Mouse (Mus musculus) lung, embryonic 16.5 days (tissue): ENCODE data around the gene Gm2310. TPM values are rescaled to one million over a fixed set of nuclear protein-coding genes. Genes with fewer than 3 reads are reported as not detected.
"Not testable (repeated sequence)": the region's sequence is repeated elsewhere in the genome, so short reads cannot be mapped to it uniquely, and the experiment has no call there.

ENCODE experiments used
- ATAC-seq: fragments of 200-750 bp; cut with Nextera tagmentation; 2 replicates; pipeline ENCODE4 v1.8.0; 2017; ENCODE audit warnings: low read depth, mild to moderate bottlenecking, moderate library complexity
- H3K27ac ChIP-seq: fragments of 300-500 bp; sonication (generic); 2 replicates; pipeline ENCODE4 v1.5.1; 2014; ENCODE audit warnings: mild to moderate bottlenecking, control low read depth, low read length
- H3K27me3 ChIP-seq: fragments of 300-500 bp; sonication (generic); 2 replicates; pipeline ENCODE4 v1.6.1; 2014; ENCODE audit warnings: low read depth, low read length, mixed read lengths; ENCODE audit not compliant: control insufficient read depth, insufficient read depth
- H3K36me3 ChIP-seq: fragments of 300-500 bp; sonication (generic); 2 replicates; pipeline ENCODE4 v1.6.1; 2014; ENCODE audit warnings: low read length; ENCODE audit not compliant: control insufficient read depth, insufficient read depth
- H3K4me1 ChIP-seq: fragments of 300-500 bp; sonication (generic); replicated peaks from 2 replicates; pipeline ENCODE4 v1.6.1; 2014; ENCODE audit warnings: low read length, mixed read lengths; ENCODE audit not compliant: control insufficient read depth, insufficient read depth
- H3K4me2 ChIP-seq: fragments of 300-500 bp; sonication (generic); 2 replicates; pipeline ENCODE4 v1.6.1; 2014; ENCODE audit warnings: low read depth, low read length, control low read depth
- H3K4me3 ChIP-seq: fragments of 300-500 bp; sonication (generic); 2 replicates; pipeline ENCODE4 v1.5.1; 2014; ENCODE audit warnings: mild to moderate bottlenecking, low read length, control low read depth
- H3K9ac ChIP-seq: fragments of 300-500 bp; sonication (generic); 2 replicates; pipeline ENCODE4 v1.6.1; 2014; ENCODE audit warnings: low read length, control low read depth
- H3K9me3 ChIP-seq: fragments of 300-500 bp; sonication (generic); 2 replicates; pipeline ENCODE4 v1.6.1; 2016; ENCODE audit warnings: low read length; ENCODE audit not compliant: control insufficient read depth
- WGBS: fragments of 180-500 bp; shearing (Covaris S2); extraction: QIAGEN DNeasy Blood & Tissue Kit; methylation state at CpG from one replicate; pipeline ENCODE4 v1.1.7; 2014; 5-methylcytosine and 5-hydroxymethylcytosine counted together
- polyA plus RNA-seq: library from polyadenylated mRNA; unstranded; fragments of >200 nt; fragmentation: Nextera tagmentation; extraction: Ambion mirVana; gene quantifications from 2 replicates; pipeline ENCODE4 v1.2.1, GENCODE M21; 2015

Gm2310 gene
- not detected in 2 replicates for polyA plus RNA-seq

DNA sequence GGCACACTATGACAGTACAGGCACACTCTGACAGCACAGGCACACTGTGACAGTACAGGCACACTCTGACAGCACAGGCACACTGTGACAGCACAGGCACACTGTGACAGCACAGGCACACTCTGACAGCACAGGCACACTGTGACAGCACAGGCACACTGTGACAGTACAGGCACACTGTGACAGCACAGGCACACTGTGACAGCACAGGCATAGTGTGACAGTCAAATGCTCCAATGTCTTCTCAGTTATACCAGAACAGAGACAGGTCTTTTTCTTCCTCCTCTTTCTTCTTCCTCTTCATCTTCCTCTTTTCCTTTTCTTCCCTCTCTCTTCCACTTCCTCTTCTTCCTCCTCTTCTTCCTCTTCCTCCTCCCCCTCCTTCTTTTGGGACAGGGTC, at the start of gene Gm2310:
Gene Gm2310, minus strand, starts transcription at position 101 of the 400 bp plus-strand sequence.
- not testable (repeated sequence) for H3K4me3 ChIP-seq, H3K9ac ChIP-seq

DNA sequence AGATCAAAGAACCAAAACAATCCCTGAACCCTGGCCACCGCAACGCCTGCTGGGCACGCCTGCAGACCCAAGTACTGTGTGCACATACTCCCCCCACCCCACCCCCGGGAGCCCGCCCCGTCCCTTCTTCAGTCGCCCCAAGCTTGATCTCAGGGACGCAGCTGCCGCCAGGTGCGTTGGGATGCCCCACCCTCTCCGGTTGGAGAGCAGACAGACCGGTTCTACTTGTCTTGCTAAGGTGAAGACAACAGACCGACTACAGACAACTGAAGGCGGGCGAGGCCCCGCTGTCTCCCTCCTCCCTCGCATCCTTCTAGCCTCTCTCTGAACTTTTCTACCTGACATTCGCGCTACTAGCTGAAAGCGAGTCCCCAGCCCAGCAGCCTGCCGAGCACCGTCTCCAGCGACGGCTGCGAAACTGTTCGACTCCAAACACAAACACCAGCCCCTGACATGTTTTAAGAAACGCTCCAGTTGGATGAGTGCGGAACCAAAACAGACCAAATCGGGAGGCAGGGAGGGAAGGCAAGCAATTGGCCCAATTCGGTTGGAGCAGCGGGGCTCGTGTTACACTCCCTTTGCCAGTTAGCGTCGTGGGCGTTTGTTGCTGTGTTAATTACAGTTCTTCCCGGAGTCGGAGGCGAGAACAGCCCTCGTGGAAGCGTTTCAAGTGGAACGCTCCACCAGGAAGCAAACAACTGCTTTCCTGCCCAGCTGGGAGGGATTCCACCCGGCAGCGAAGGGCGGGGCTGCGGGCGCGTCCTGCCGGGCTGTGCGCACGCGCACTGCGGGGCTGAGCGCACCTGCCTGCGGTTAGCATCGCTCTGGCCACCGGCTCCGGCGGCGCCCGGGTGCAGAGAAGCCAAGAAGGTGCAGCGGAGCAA, 49.1 kb upstream of the Gm2310 start:
- H3K27me3 ChIP-seq = no peaks in the 10 kb centered on the region
- under 1% methylated on average over 60 of the region's 61 CpGs for WGBS
- peak overlapping the region; percentile 94 for H3K27ac ChIP-seq
- H3K9me3 ChIP-seq = no peaks in the 10 kb centered on the region
- peak overlapping the region; percentile 90 for H3K4me2 ChIP-seq
- H3K4me1 ChIP-seq = 0 out of 2 replicates have a peak, but pooled peaks cover 5% of the 10 kb centered on the region
- H3K4me3 ChIP-seq = peak overlapping the region; percentile 71
- H3K9ac ChIP-seq = peak overlapping the region; percentile 70
- no peaks in the 10 kb centered on the region for H3K36me3 ChIP-seq
- ATAC-seq = peak; percentile 89

More for the DNA sequence above, at the start of gene Gm2310:
- not testable (repeated sequence) for H3K4me2 ChIP-seq, H3K27ac ChIP-seq, H3K4me1 ChIP-seq, ATAC-seq, H3K9me3 ChIP-seq, H3K36me3 ChIP-seq, H3K27me3 ChIP-seq

DNA sequence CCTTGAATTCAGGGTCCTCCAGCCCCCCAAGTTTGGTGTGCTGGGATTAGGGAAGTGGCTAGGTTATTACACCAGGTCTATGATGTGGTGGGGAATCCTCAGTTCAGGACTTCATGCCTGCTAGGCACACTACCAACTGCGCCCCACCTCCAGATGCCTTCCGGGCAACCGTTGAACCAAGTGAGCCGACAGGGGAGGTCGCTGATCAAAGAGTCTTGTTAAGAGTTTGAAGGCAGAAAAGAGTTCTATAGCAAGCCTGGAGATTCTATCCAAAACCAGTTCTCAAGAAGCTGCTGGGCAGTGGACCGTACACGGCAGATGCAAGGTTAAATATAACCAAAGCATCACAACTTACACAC, 48.5 kb upstream of the Gm2310 start:
- Histone ChIP-seq H3K27me3 (no peaks in the 10 kb centered on the region), H3K4me2 (peak overlapping the region; percentile 90), H3K27ac (peak overlapping the region; percentile 94), H3K9ac (peak overlapping the region; percentile 70; the same call in 1 of the 2 replicates), H3K9me3 (no peaks in the 10 kb centered on the region), H3K36me3 (no peaks in the 10 kb centered on the region), H3K4me3 (peak overlapping the region; percentile 71), H3K4me1 (0 out of 2 replicates have a peak, but pooled peaks cover 5% of the 10 kb centered on the region)
- 5% methylated on average over 7 of the region's 7 CpGs for WGBS
- peak; percentile 8; the same call in 1 of the 2 replicates for ATAC-seq

DNA sequence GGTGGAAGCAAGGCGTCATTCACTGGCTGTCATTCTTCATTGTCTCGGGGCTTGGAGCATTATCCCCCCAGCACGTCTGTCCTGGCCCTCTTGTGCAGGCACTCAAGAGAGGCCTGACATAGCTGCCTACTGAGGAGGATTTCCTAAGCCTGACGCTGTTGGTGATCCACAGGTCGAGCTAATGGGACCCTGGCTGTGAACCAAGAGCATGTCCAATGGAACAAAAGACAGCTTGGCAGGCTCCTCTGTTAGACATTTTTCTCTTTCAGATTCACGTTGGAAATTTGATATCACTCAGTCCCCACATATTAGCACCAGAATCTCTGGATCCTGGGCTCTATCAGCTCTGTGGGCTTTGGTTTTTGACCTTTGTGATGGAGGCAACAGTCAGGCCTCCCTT, 45.7 kb upstream of the Gm2310 start:
- no peak for ATAC-seq
- H3K4me3 ChIP-seq = no peak overlapping the region
- no peaks in the 10 kb centered on the region for H3K27me3 ChIP-seq
- no peak overlapping the region for H3K27ac ChIP-seq
- 53% methylated on average over 6 of the region's 6 CpGs for WGBS
- no peak overlapping the region for H3K9ac ChIP-seq
- 0 out of 2 replicates have a peak, but pooled peaks cover 5% of the 10 kb centered on the region for H3K4me1 ChIP-seq
- no peaks in the 10 kb centered on the region for H3K9me3 ChIP-seq
- H3K36me3 ChIP-seq = no peaks in the 10 kb centered on the region
- H3K4me2 ChIP-seq = no peak overlapping the region

DNA sequence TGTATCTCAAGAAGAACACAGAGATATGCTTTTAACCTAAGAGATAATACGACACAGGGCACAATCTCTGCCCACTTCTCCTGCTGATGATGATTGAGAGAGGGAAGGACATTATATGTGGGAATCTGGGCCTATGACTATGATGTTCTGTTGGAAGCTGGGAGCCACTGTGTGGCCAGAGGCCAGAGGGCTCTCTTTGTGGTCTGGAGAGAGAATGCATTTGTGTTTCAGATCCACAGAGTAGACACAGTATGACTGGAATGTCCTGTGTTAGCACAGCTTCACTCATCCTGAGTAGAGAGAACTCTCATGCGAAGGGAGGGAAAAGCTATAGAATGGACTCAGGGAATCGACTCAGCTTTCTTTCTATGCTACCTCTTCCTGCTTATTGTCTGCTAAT, 44.6 kb upstream of the Gm2310 start:
- no peak for ATAC-seq
- Histone ChIP-seq H3K27ac (no peak overlapping the region), H3K9me3 (no peaks in the 10 kb centered on the region), H3K9ac (no peak overlapping the region), H3K36me3 (no peaks in the 10 kb centered on the region), H3K4me1 (0 out of 2 replicates have a peak, but pooled peaks cover 2% of the 10 kb centered on the region), H3K4me2 (no peak overlapping the region), H3K4me3 (no peak overlapping the region), H3K27me3 (no peaks in the 10 kb centered on the region)
- WGBS = 68% methylated on average over 3 of the region's 3 CpGs

DNA sequence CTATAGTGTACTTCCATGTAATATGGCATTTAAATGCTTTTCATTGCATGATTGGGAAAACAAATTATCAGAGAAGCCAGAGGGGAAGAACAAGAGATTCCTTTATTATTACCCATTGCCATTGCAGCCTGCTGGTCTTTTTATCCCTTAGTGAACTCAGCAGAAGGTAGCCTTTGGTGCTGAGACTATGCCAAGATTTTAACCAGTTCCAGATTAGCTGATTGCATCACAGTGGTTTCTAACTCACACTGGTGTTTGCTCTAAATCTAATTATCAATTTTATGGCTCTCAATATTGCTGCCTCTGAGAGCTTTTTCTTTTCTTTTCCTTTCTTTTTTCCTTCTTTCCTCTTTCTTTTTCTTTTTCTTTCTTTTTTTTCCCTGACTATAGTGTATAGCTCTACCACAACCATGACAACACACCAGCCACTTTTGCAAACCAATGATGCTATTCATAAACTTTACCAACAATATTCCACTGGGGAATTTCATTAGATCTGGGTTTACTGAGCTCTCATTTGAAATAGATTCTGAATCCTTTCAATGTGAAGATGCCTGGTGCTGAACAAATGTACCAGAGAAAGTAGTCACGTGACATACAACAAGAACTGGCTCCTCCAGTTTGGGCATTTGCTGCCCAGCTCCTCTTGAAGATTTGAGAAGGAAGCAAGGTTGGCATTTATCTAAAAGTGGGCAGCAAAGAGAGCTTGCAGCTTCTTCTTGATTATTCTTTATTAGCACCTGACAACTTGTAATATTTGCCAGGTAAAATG, 43.9 kb upstream of the Gm2310 start:
- no peak overlapping the region for H3K9ac ChIP-seq
- 0 out of 2 replicates have a peak, but pooled peaks cover 2% of the 10 kb centered on the region for H3K4me1 ChIP-seq
- H3K27ac ChIP-seq = no peak overlapping the region
- no peaks in the 10 kb centered on the region for H3K36me3 ChIP-seq
- H3K27me3 ChIP-seq = no peaks in the 10 kb centered on the region
- H3K9me3 ChIP-seq = no peaks in the 10 kb centered on the region
- no peak for ATAC-seq
- H3K4me3 ChIP-seq = no peak overlapping the region
- no peak overlapping the region for H3K4me2 ChIP-seq
- WGBS = 62% methylated on average over 1 of the region's 1 CpGs

DNA sequence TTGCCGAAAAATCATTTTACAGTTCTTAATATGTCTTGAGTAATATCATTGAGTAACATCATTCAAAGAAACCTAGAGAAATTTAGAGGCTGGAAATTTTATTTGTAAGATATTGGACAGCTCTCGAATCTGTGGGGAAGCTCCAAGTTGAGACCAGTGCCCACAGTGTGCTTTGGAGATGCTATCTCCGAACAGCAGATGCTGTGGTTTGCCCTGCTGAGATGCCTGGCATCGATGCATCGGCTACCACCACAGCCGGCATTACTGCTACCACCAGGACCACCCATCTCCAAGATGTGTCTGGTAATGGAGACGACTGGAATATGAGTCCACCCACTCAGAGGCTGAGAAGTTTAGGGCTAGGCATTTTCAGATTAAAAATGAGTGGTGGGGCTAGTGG, 43.0 kb upstream of the Gm2310 start:
- no peak overlapping the region for H3K9ac ChIP-seq
- no peak overlapping the region for H3K4me3 ChIP-seq
- H3K4me2 ChIP-seq = no peak overlapping the region
- ATAC-seq = no peak
- H3K4me1 ChIP-seq = no peaks in the 10 kb centered on the region
- 77% methylated on average over 7 of the region's 7 CpGs for WGBS
- no peaks in the 10 kb centered on the region for H3K9me3 ChIP-seq
- H3K36me3 ChIP-seq = no peaks in the 10 kb centered on the region
- H3K27me3 ChIP-seq = no peaks in the 10 kb centered on the region
- H3K27ac ChIP-seq = no peak overlapping the region

DNA sequence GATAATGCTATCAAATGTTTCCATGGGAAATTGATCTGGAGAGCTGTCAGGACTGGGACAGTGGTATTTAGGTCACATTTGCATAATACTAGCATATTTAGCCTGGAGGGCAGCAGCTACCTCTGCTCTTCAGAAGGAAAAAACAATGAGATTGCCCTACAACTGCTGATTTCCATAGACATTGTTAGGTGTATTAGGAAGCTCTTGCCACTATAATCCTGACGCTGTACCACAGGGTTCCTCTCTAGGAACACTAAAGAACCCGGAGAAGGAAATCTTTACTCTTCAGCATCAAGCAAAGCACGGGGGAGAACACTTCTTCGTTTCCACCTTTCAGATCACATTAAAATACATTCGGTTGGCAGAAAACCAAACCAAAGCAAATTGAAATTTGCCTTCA, 11.4 kb upstream of the Gm2310 start:
- H3K4me3 ChIP-seq = no peak overlapping the region
- no peak for ATAC-seq
- H3K4me1 ChIP-seq = no peaks in the 10 kb centered on the region
- no peak overlapping the region for H3K4me2 ChIP-seq
- WGBS = 80% methylated on average over 5 of the region's 5 CpGs
- H3K27ac ChIP-seq = no peak overlapping the region
- H3K36me3 ChIP-seq = no peaks in the 10 kb centered on the region
- no peak overlapping the region for H3K9ac ChIP-seq
- no peaks in the 10 kb centered on the region for H3K27me3 ChIP-seq
- H3K9me3 ChIP-seq = no peaks in the 10 kb centered on the region

DNA sequence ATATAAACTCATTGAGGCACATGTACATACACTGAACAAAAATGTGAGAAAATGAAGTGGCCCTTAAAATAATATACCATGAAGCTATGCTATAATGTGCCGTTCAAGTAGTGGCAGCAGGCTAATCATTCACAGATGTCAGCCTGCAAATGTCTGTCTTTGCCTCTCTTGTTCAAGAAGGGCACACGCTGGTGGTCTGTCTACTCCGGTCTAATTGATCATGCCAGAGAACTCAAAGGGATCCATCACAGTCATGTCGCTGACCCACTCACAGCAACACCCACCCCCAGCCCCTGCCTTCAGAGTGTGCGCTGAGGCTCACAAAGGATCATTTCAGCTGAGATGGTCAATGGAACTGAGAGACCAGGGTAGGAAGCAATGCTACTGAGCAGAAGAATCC, 6.8 kb downstream of the Gm2310 start:
- H3K9ac ChIP-seq = no peak overlapping the region
- no peak overlapping the region for H3K4me3 ChIP-seq
- no peak for ATAC-seq
- H3K9me3 ChIP-seq = no peaks in the 10 kb centered on the region
- no peak overlapping the region for H3K27ac ChIP-seq
- no peaks in the 10 kb centered on the region for H3K27me3 ChIP-seq
- no peak overlapping the region for H3K4me2 ChIP-seq
- no peaks in the 10 kb centered on the region for H3K36me3 ChIP-seq
- H3K4me1 ChIP-seq = peaks cover 5% of the 10 kb centered on the region; the same call in 1 of the 2 replicates
- 20% methylated on average over 5 of the region's 5 CpGs for WGBS
